Mouse (Mus musculus): ENCODE measurements around the gene Olfr1494. TPM values are rescaled to one million over a fixed set of nuclear protein-coding genes. Genes with fewer than 3 reads are reported as not detected.

Gene Olfr1494
- total RNA-seq (2021) = not detected in 2 replicates
- long read RNA-seq, experiment 1 = 0 reads
- long read RNA-seq, experiment 2 = 0 reads

- no peak for DNase-seq
These were observed at the start of gene Olfr1494 for GRCm38 (mm10) chr19:13739428-13739827. Gene Olfr1494 (plus strand): TSS chr19:13739728.

- DNase-seq = no peak
These were observed 42.6 kb upstream of the Olfr1494 start, which contains the start of gene Olfr1491 for GRCm38 (mm10) chr19:13696968-13697367. Gene Olfr1491 (plus strand): TSS chr19:13697268.

- DNase-seq = no peak
These were observed 16.6 kb upstream of the Olfr1494 start, which contains the start of gene Olfr1493-ps1 for GRCm38 (mm10) chr19:13722978-13723377. Gene Olfr1493-ps1 (plus strand): TSS chr19:13723278.

GRCm38 (mm10) chr19:13749366-13749765 lies 9.8 kb downstream of the Olfr1494 start:
- no peak for DNase-seq

- no peak for DNase-seq
These were observed 24.8 kb downstream of the Olfr1494 start, which contains the start of gene Olfr1495 for GRCm38 (mm10) chr19:13764306-13764705. Gene Olfr1495 (plus strand): TSS chr19:13764606.

GRCm38 (mm10) chr19:13768565-13769276 lies 29.2 kb downstream of the Olfr1494 start:
- no peak for DNase-seq

GRCm38 (mm10) chr19:13777578-13777977 lies 38.0 kb downstream of the Olfr1494 start, which contains the start of gene Olfr1496:
Gene Olfr1496 (plus strand): TSS chr19:13777878.
- no peak for DNase-seq

- DNase-seq = no peak
These were observed 58.6 kb downstream of the Olfr1494 start, which contains the start of gene Olfr1497 for GRCm38 (mm10) chr19:13798102-13798501. Gene Olfr1497 (minus strand): TSS chr19:13798202.

Other genes starting within 250 kb of the Olfr1494 start
- gene Olfr1477, start 239.2 kb upstream of the Olfr1494 start, total RNA-seq (2021) = not detected in 2 replicates
- not detected in 2 replicates for gene Olfr1480, start 211.8 kb upstream of the Olfr1494 start, total RNA-seq (2021)
- not detected in 2 replicates for gene Olfr1484, start 156.2 kb upstream of the Olfr1494 start, total RNA-seq (2021)
- not detected in 2 replicates for gene Olfr1487, start 122.4 kb upstream of the Olfr1494 start, total RNA-seq (2021)
- not detected in 2 replicates for gene Olfr1489, start 108.1 kb upstream of the Olfr1494 start, total RNA-seq (2021)
- not detected in 2 replicates for gene Olfr1490, start 88.6 kb upstream of the Olfr1494 start, total RNA-seq (2021)
- gene Olfr1491, start 42.5 kb upstream of the Olfr1494 start, total RNA-seq (2021) = not detected in 2 replicates
- not detected in 2 replicates for gene Olfr1493-ps1, start 16.4 kb upstream of the Olfr1494 start, total RNA-seq (2021)
- gene Olfr1495, start 24.9 kb downstream of the Olfr1494 start, total RNA-seq (2021) = not detected in 2 replicates
- not detected in 2 replicates for gene Olfr1496, start 38.1 kb downstream of the Olfr1494 start, total RNA-seq (2021)
- gene Olfr1497, start 58.5 kb downstream of the Olfr1494 start, total RNA-seq (2021) = not detected in 2 replicates
- gene Olfr1499, start 79.7 kb downstream of the Olfr1494 start, total RNA-seq (2021) = not detected in 2 replicates
- not detected in 2 replicates for gene Olfr1500, start 90.8 kb downstream of the Olfr1494 start, total RNA-seq (2021)
- not detected in 2 replicates for gene Olfr1501, start 111.0 kb downstream of the Olfr1494 start, total RNA-seq (2021)
- gene Olfr1502, start 122.1 kb downstream of the Olfr1494 start, total RNA-seq (2021) = not detected in 2 replicates
- gene Olfr1504, start 158.2 kb downstream of the Olfr1494 start, total RNA-seq (2021) = not detected in 2 replicates
- not detected in 2 replicates for gene Olfr1505, start 173.8 kb downstream of the Olfr1494 start, total RNA-seq (2021)

All from adrenal gland, postnatal 14 days (tissue).